Mouse (Mus musculus) embryonic fibroblast, embryonic 13.5 days (primary cell): Measurements from ENCODE around the gene Cd34.

Experiments
- CTCF ChIP-seq: IDR thresholded peaks from 2 replicates; pipeline ENCODE4 v1.5.1; 2011; ENCODE audit warnings: mild to moderate bottlenecking, control low read depth, low read length, moderate library complexity, borderline replicate concordance; ENCODE audit not compliant: insufficient read depth
- POLR2A ChIP-seq: IDR thresholded peaks from 2 replicates; pipeline ENCODE4 v1.6.1; 2011; ENCODE audit warnings: low read depth, mild to moderate bottlenecking, control low read depth, low read length, moderate library complexity

DNA sequence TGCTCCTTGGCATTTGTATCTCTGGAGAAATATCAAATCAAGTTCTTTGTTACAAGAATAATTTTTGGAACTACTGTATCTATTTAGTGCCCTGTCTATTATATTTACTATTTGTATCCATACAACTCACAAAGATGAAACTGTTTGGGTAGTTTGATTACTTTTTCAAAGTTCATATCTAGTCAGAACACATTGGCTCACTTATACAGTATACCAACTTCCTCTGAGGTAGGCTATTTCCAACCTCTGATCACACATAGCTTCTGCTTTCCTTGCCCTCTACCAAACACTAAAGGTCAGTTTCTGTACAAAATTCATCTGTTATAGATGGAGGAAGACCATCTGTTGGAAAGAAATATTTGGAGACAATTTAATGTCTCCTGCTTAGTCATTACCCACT, 16.1 kb downstream of the Cd34 start:
- no peak for TF ChIP-seq CTCF
- TF ChIP-seq POLR2A, result no peak
